Mouse (Mus musculus): ENCODE measurements around the gene Mpc1.

Gene Mpc1

DNA sequence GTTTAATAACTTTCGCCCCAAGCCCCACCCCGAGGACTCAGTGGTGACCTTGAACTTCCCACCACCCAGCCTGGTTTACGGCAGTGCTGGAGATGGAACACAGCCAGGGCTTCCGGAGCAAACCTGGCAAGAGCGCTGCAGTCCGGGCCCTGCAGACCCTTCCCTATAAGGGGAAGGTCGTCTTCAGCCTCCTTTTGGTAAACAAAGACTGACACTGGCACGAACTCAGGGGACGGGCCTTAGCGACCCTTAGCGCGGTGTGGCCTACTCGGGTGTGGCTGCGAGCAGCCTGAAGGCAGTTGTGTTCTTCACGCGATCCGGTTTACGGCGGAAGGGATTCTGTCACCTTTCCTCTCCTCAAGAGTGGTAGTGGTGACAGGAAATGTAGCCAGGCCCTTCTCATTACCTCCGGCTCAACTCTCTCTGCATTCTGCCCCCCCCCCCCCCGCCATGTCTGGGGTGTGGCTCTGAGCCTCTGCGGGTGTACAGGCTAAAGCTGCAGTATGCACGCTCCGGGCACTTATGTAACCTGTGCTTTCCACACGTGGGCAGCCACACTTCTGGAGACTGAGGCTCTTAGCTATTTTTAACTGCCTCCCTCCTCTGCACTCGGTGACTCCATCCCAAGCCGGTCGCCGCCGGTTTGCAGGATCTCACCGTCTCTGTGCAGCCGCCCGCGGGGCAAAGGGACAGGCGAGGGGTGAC lies at the start of gene Mpc1:
TSS of gene Mpc1 (plus strand) at position 84 of the 705 bp plus-strand sequence.
- Histone ChIP-seq H3K27me3 (ENCODE audit: insufficient read depth, low read length) (no peaks in the 10 kb centered on the region), H3K36me3 (ENCODE audit: insufficient read depth, low read length) (no peaks in the 10 kb centered on the region), H3K4me1 (replicated peaks; ENCODE audit: low read depth, low read length) (peaks cover 49% of the 10 kb centered on the region), H3K9me3 (ENCODE audit: low read length) (no peaks in the 10 kb centered on the region), H3K4me3 (replicated peaks; ENCODE audit: low read length) (peak within 1 kb of the TSS; percentile 95)
- TF ChIP-seq NANOG (IDR thresholded peaks at IDR 0.05; ENCODE audit: borderline replicate concordance, low read length) (no peak), POU5F1 (IDR thresholded peaks at IDR 0.05; ENCODE audit: borderline replicate concordance, low read length) (no peak), CTCF (conservative IDR thresholded peaks at IDR 0.05; ENCODE audit: low read length) (no peak)

DNA sequence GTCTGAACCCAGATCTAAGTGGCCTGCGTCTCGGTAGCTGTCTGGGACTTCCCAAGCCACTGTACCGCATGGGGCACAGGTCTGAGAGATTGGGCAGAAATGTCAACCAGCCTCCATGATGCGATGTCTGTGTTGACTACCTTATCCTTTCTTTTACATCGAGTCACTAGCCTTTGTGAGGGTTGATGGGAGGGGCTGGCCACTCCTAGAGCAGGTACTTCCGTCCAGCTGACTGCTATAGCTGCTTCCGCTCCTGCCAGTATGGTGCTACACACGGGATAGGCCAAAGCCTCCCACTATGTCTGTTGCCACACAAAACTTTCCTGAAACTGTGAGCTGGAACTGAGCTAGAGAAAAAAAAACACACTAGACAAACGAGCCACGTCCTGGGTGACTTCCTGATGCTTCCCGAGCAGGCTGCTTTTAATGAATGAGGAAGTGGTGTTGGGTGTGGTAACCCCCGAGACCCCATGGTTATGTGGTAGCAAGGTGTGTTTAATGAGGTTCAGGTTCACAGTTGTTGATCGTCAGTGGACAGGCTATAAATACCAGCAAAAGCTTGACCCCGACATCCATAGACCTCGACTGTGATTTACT lies 49.0 kb upstream of the Mpc1 start:
- H3K27me3 ChIP-seq (ENCODE audit: insufficient read depth, low read length), result peaks cover 31% of the 10 kb centered on the region
- H3K36me3 ChIP-seq (ENCODE audit: insufficient read depth, low read length), result no peaks in the 10 kb centered on the region
- peaks cover 37% of the 10 kb centered on the region for H3K4me1 ChIP-seq (replicated peaks; ENCODE audit: low read depth, low read length)
- H3K9me3 ChIP-seq (ENCODE audit: low read length), result no peaks in the 10 kb centered on the region
- no peak overlapping the region for H3K4me3 ChIP-seq (replicated peaks; ENCODE audit: low read length)
- TF ChIP-seq CTCF (conservative IDR thresholded peaks at IDR 0.05; ENCODE audit: low read length) (no peak), NANOG (IDR thresholded peaks at IDR 0.05; ENCODE audit: borderline replicate concordance, low read length) (no peak), POU5F1 (IDR thresholded peaks at IDR 0.05; ENCODE audit: borderline replicate concordance, low read length) (no peak)

DNA sequence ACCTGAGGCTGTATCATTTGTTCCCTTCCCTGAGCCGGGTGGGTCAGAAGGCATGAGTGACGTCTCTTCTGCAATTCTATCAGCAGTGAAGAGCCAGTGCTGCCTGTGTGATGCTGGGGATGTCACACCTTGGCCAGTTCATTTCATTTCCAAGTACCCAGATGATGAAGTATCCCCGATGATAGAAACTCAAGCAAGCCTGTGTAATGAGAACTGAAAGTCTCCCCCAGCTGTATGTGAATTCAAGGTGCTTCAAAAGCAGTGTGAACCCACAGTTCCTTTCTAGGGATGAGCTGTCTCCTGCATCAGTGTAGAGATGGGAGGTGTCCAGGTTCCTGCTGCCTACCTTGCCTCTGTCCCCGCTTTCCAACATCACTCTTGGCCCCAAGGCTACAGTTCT lies 48.2 kb upstream of the Mpc1 start:
- peaks cover 31% of the 10 kb centered on the region for H3K27me3 ChIP-seq (ENCODE audit: insufficient read depth, low read length)
- no peak for TF ChIP-seq CTCF (conservative IDR thresholded peaks at IDR 0.05; ENCODE audit: low read length)
- TF ChIP-seq POU5F1 (IDR thresholded peaks at IDR 0.05; ENCODE audit: borderline replicate concordance, low read length), result no peak
- TF ChIP-seq NANOG (IDR thresholded peaks at IDR 0.05; ENCODE audit: borderline replicate concordance, low read length), result no peak
- no peaks in the 10 kb centered on the region for H3K9me3 ChIP-seq (ENCODE audit: low read length)
- no peaks in the 10 kb centered on the region for H3K36me3 ChIP-seq (ENCODE audit: insufficient read depth, low read length)
- H3K4me1 ChIP-seq (replicated peaks; ENCODE audit: low read depth, low read length), result peaks cover 46% of the 10 kb centered on the region
- H3K4me3 ChIP-seq (replicated peaks; ENCODE audit: low read length), result no peak overlapping the region

DNA sequence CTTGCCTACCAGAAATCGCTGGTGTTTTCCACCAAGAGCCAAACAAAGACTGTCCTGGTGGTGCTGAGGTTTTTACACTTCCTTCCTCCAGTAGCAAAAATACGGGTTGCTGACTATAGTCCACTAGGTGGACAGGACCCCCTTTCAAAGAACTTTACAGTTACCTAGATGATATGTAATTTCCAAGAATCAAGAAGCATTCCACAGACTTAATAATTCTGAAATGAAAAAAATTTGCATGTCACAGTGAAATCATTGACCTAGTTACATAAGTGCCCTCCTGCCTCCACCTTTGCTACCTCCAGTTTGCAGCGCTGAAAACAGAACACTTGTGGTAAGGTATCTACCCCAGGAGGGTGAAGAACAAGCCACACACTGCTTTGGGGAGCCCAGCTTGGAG lies 47.0 kb upstream of the Mpc1 start, which contains the start of gene Ccr6:
TSS of gene Ccr6 (plus strand) at position 301 of the 400 bp plus-strand sequence.
- no peaks in the 10 kb centered on the region for H3K36me3 ChIP-seq (ENCODE audit: insufficient read depth, low read length)
- TF ChIP-seq NANOG (IDR thresholded peaks at IDR 0.05; ENCODE audit: borderline replicate concordance, low read length) (no peak), CTCF (conservative IDR thresholded peaks at IDR 0.05; ENCODE audit: low read length) (no peak), POU5F1 (IDR thresholded peaks at IDR 0.05; ENCODE audit: borderline replicate concordance, low read length) (no peak)

DNA sequence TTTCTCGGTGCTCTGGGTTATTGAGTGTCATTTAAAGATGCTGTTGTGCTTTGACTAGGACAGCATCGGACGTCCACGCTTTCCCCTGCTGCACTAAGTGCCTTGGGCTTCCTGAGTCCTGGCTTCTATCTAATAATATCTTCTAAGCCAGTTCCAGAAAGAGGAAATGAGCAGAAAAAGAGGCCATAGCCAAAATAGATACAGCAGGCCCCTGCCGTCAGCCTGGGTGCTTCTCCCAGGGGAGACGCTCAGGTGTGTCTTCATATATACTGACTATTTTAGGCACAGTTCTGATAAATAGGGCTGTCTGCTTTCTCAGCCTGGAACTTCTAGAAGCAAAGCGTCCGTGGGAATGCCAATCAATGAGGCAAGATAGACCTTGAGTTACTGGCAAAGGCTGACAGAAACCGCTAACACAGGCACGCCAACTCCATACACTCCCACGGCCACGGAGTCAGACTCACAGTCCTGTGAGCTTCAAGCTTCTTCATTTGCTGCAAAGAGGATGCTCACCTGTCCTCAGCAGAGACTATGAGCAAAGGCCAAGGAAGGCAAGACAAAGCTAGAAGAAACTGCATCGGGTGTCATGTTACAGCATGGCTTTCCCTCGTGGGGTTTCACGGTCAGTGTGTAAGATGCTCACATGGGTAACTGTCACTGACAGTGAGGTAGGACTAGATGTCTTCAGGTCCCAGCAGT lies 44.5 kb upstream of the Mpc1 start:
- peaks cover 77% of the 10 kb centered on the region for H3K4me1 ChIP-seq (replicated peaks; ENCODE audit: low read depth, low read length)
- H3K4me3 ChIP-seq (replicated peaks; ENCODE audit: low read length), result no peak overlapping the region
- TF ChIP-seq POU5F1 (IDR thresholded peaks at IDR 0.05; ENCODE audit: borderline replicate concordance, low read length) (no peak), NANOG (IDR thresholded peaks at IDR 0.05; ENCODE audit: borderline replicate concordance, low read length) (no peak), CTCF (conservative IDR thresholded peaks at IDR 0.05; ENCODE audit: low read length) (no peak)
- H3K27me3 ChIP-seq (ENCODE audit: insufficient read depth, low read length), result peaks cover 40% of the 10 kb centered on the region
- H3K9me3 ChIP-seq (ENCODE audit: low read length), result no peaks in the 10 kb centered on the region
- no peaks in the 10 kb centered on the region for H3K36me3 ChIP-seq (ENCODE audit: insufficient read depth, low read length)

More for the DNA sequence above, 47.0 kb upstream of the Mpc1 start, which contains the start of gene Ccr6:
- peaks cover 26% of the 10 kb centered on the region for H3K27me3 ChIP-seq (ENCODE audit: insufficient read depth, low read length)
- H3K9me3 ChIP-seq (ENCODE audit: low read length), result no peaks in the 10 kb centered on the region
- H3K4me3 ChIP-seq (replicated peaks; ENCODE audit: low read length), result no peak within 1 kb of the TSS
- peaks cover 58% of the 10 kb centered on the region for H3K4me1 ChIP-seq (replicated peaks; ENCODE audit: low read depth, low read length)

DNA sequence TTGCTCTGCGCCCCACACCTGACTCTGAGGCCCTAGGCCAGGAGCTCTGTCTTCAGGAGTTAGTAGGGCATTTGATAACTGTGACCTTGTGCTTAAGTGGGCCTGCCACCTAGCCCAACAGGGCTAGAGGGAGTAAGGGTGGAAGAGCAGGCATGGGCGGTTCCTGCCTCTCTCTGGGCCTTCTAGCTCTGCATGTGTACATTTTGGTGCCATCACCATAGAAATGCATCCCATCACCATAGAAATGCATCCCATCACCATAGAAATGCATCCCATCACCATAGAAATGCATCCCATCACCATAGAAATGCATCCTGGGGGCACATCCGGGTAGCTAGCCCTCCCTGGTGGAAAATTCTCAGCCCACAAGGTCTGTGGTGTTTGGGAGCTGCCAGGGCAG lies 43.1 kb upstream of the Mpc1 start:
- Histone ChIP-seq H3K9me3 (ENCODE audit: low read length) (no peaks in the 10 kb centered on the region), H3K27me3 (ENCODE audit: insufficient read depth, low read length) (peaks cover 51% of the 10 kb centered on the region), H3K36me3 (ENCODE audit: insufficient read depth, low read length) (no peaks in the 10 kb centered on the region), H3K4me3 (replicated peaks; ENCODE audit: low read length) (no peak overlapping the region), H3K4me1 (replicated peaks; ENCODE audit: low read depth, low read length) (peaks cover 77% of the 10 kb centered on the region)
- TF ChIP-seq NANOG (IDR thresholded peaks at IDR 0.05; ENCODE audit: borderline replicate concordance, low read length), result no peak
- no peak for TF ChIP-seq POU5F1 (IDR thresholded peaks at IDR 0.05; ENCODE audit: borderline replicate concordance, low read length)
- no peak for TF ChIP-seq CTCF (conservative IDR thresholded peaks at IDR 0.05; ENCODE audit: low read length)

DNA sequence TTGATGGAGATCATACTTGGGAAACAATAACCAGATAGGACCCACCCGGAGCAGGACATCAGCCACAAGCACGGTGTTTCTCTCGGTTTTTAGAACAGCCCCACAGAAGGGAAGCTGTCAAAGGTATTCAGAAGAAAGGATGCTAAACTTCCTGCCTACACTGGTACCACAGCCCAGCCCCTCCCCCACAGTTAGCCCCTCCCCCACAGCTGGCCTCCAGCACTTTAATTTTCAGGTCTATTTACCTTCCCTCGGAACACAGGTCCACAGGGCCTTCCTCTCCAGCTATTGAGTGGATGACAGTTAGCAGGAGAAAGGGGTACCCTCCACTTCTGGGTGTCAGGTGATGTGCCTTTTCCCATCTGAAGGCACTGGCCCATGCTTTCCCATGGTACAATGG lies 42.2 kb upstream of the Mpc1 start:
- no peaks in the 10 kb centered on the region for H3K9me3 ChIP-seq (ENCODE audit: low read length)
- peaks cover 48% of the 10 kb centered on the region for H3K27me3 ChIP-seq (ENCODE audit: insufficient read depth, low read length)
- H3K4me3 ChIP-seq (replicated peaks; ENCODE audit: low read length), result no peak overlapping the region
- TF ChIP-seq POU5F1 (IDR thresholded peaks at IDR 0.05; ENCODE audit: borderline replicate concordance, low read length), result no peak
- TF ChIP-seq CTCF (conservative IDR thresholded peaks at IDR 0.05; ENCODE audit: low read length), result no peak
- no peak for TF ChIP-seq NANOG (IDR thresholded peaks at IDR 0.05; ENCODE audit: borderline replicate concordance, low read length)
- H3K4me1 ChIP-seq (replicated peaks; ENCODE audit: low read depth, low read length), result peaks cover 78% of the 10 kb centered on the region
- H3K36me3 ChIP-seq (ENCODE audit: insufficient read depth, low read length), result no peaks in the 10 kb centered on the region

DNA sequence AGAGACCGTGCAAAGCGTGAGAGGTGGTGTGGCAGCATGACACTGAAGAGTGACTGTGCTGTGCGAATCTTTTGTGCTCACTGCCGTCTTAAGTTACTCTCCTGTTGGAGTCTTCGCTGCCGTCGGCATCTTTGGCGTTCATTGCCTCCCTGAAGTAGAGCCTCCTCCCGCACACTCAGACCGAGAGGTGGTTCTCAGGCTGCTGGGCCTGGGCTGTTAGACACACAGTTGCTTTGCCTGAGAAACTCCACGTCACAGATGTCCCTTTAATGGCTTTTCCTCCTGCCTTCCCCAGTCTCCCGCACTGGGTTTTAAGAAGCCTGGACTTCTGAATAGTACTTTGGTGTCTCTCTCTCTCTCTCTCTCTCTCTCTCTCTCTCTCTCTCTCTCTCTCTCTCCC lies 41.1 kb upstream of the Mpc1 start:
- no peaks in the 10 kb centered on the region for H3K9me3 ChIP-seq (ENCODE audit: low read length)
- H3K4me1 ChIP-seq (replicated peaks; ENCODE audit: low read depth, low read length), result peaks cover 78% of the 10 kb centered on the region
- peaks cover 45% of the 10 kb centered on the region for H3K27me3 ChIP-seq (ENCODE audit: insufficient read depth, low read length)
- H3K36me3 ChIP-seq (ENCODE audit: insufficient read depth, low read length), result no peaks in the 10 kb centered on the region
- no peak for TF ChIP-seq POU5F1 (IDR thresholded peaks at IDR 0.05; ENCODE audit: borderline replicate concordance, low read length)
- no peak for TF ChIP-seq NANOG (IDR thresholded peaks at IDR 0.05; ENCODE audit: borderline replicate concordance, low read length)
- TF ChIP-seq CTCF (conservative IDR thresholded peaks at IDR 0.05; ENCODE audit: low read length), result no peak
- no peak overlapping the region for H3K4me3 ChIP-seq (replicated peaks; ENCODE audit: low read length)

Measured in E14TG2a.4 (cell line).